Mouse (Mus musculus) cortical plate, adult 2 months (tissue): ENCODE data around the gene Phrf1.

Experiments used
- CTCF ChIP-seq: fragments of 200-500 bp; IDR thresholded peaks from 2 replicates; pipeline ENCODE4 v1.5.1; 2011; ENCODE audit warnings: mild to moderate bottlenecking, control low read depth, low read length; ENCODE audit not compliant: insufficient read depth; ENCODE audit errors: extremely low read depth
- POLR2A ChIP-seq: fragments of 200-500 bp; IDR thresholded peaks from 2 replicates; pipeline ENCODE4 v1.6.1; 2011; ENCODE audit warnings: mild to moderate bottlenecking, low read length, control low read depth; ENCODE audit not compliant: insufficient read depth; ENCODE audit errors: extremely low read depth

DNA sequence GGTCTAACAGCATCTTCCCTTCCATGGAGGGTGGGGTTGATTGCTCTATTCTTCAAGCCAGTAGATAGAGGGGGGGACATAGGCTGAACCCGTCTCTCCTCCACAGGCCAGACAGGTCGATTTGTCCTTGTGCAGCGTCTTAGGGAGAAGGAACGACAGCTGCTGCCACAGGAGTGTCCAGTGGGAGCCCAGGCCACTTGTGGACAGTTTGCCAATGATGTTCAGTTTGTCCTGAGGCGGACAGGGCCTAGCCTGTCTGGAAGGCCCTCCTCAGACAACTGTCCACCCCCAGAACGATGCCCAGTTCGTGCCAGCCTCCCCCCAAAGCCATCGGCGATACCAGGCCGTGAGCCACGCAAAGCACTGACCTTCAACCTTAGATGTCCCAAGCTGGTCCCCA is 11.7 kb upstream of the Phrf1 start:
- TF ChIP-seq CTCF (no peak), POLR2A (no peak)
